Mouse (Mus musculus): ENCODE measurements around the gene Shisal2b. TPM values are rescaled to one million over a fixed set of nuclear protein-coding genes. Genes with fewer than 3 reads are reported as not detected.
"Not testable (repeated sequence)": the region's sequence is repeated elsewhere in the genome, so short reads cannot be mapped to it uniquely, and the experiment has no call there.

Shisal2b gene
- under 1 TPM in 1 of 2 experiments, not detected in 1; 0.62 TPM for total RNA-seq (2021)

- DNase-seq: peak; percentile 23 to 25
- intact Hi-C loops (cut with DNase I): no loop called here
These were observed at the start of gene Shisal2b for GRCm38 (mm10) chr13:104863127-104863979. Gene Shisal2b (minus strand): TSS chr13:104863893.

- DNase-seq; intact Hi-C loops (cut with DNase I): not testable (repeated sequence)
These were observed 47.9 kb upstream of the Shisal2b start for GRCm38 (mm10) chr13:104911626-104912025.

GRCm38 (mm10) chr13:104911006-104911405 is 47.3 kb upstream of the Shisal2b start:
- intact Hi-C loops (cut with DNase I): not testable (repeated sequence)

GRCm38 (mm10) chr13:104908691-104909090 is 45.0 kb upstream of the Shisal2b start:
- DNase-seq: no peak
- intact Hi-C loops (cut with DNase I): no loop called here

More at GRCm38 (mm10) chr13:104911006-104911405, 47.3 kb upstream of the Shisal2b start:
- DNase-seq: not testable (repeated sequence)

GRCm38 (mm10) chr13:104894771-104895170 is 31.1 kb upstream of the Shisal2b start:
- DNase-seq: no peak
- intact Hi-C loops (cut with DNase I): no loop called here

- intact Hi-C loops (cut with DNase I): no loop called here
- no peak for DNase-seq
These were observed 28.6 kb upstream of the Shisal2b start for GRCm38 (mm10) chr13:104892337-104892736.

- DNase-seq: no peak
- intact Hi-C loops (cut with DNase I): no loop called here
These were observed 22.8 kb upstream of the Shisal2b start for GRCm38 (mm10) chr13:104886308-104887032.

- intact Hi-C loops (cut with DNase I): no loop called here
- DNase-seq: no peak
These were observed 20.0 kb upstream of the Shisal2b start for GRCm38 (mm10) chr13:104883566-104884249.

- intact Hi-C loops (cut with DNase I): no loop called here
- DNase-seq: no peak
These were observed 14.8 kb upstream of the Shisal2b start for GRCm38 (mm10) chr13:104878508-104878907.

GRCm38 (mm10) chr13:104869907-104870306 is 6.2 kb upstream of the Shisal2b start:
- DNase-seq: no peak
- intact Hi-C loops (cut with DNase I): no loop called here

GRCm38 (mm10) chr13:104866726-104867125 is 3.0 kb upstream of the Shisal2b start:
- no peak for DNase-seq
- intact Hi-C loops (cut with DNase I): no loop called here

GRCm38 (mm10) chr13:104853645-104854044 is 10.0 kb downstream of the Shisal2b start:
- intact Hi-C loops (cut with DNase I): no loop called here
- no peak for DNase-seq

GRCm38 (mm10) chr13:104843295-104844089 is 20.2 kb downstream of the Shisal2b start:
- intact Hi-C loops (cut with DNase I): no loop called here

GRCm38 (mm10) chr13:104841937-104842336 is 21.8 kb downstream of the Shisal2b start:
- DNase-seq: no peak
- intact Hi-C loops (cut with DNase I): no loop called here

More at GRCm38 (mm10) chr13:104843295-104844089, 20.2 kb downstream of the Shisal2b start:
- DNase-seq: no peak

GRCm38 (mm10) chr13:104837628-104838027 is 26.1 kb downstream of the Shisal2b start:
- intact Hi-C loops (cut with DNase I): no loop called here
- DNase-seq: no peak

GRCm38 (mm10) chr13:104832811-104833210 is 30.9 kb downstream of the Shisal2b start:
- DNase-seq: no peak
- intact Hi-C loops (cut with DNase I): no loop called here

- no peak for DNase-seq
- intact Hi-C loops (cut with DNase I): no loop called here
These were observed 38.2 kb downstream of the Shisal2b start for GRCm38 (mm10) chr13:104825470-104825869.

- intact Hi-C loops (cut with DNase I): no loop called here
- DNase-seq: peak in 1 of 2 experiments; percentile 13
These were observed 41.3 kb downstream of the Shisal2b start for GRCm38 (mm10) chr13:104822411-104822838.

GRCm38 (mm10) chr13:104821908-104822307 is 41.8 kb downstream of the Shisal2b start:
- no peak for DNase-seq
- intact Hi-C loops (cut with DNase I): no loop called here

GRCm38 (mm10) chr13:104821192-104821591 is 42.5 kb downstream of the Shisal2b start:
- intact Hi-C loops (cut with DNase I): no loop called here
- DNase-seq: no peak

Measured in heart, postnatal 10 days (tissue).